ENCODE assay signal across 23 mouse cellular contexts in genomic region chr6:101322580-101322979, GRCm38 (mm10). TPM values are rescaled to one million over a fixed set of nuclear protein-coding genes. Genes with fewer than 3 reads are reported as not detected.
A peak's percentile ranks its signal among the peaks of the same experiment; 100 is the strongest.
DNase-seq lines count a peak whose midpoint lies in the region; TF ChIP-seq lines count a peak whose summit lies in the region.
"Had no signal": no experiment of that assay in that cellular context is flagged by ENCODE, and none has a peak within 500 bp of the region (broad histone marks: within the 10 kb centered on the region; RNA-seq: fewer than 3 reads in every experiment).

No protein-coding gene starts in this region.

- WGBS in thymus, adult 2 months: 94% methylated on average over 3 of the region's 3 CpGs

- TF ChIP-seq POLR2A in embryonic fibroblast, embryonic 13.5 days (IDR thresholded peaks at IDR 0.05; ENCODE audit: low read depth, low read length): no peak
- no peak for TF ChIP-seq POLR2A in thymus, adult 2 months (IDR thresholded peaks at IDR 0.05; ENCODE audit: control insufficient read depth, extremely low read depth, insufficient read depth, low read length, poor library complexity)

- peak overlapping the region; percentile 9; the same call in 1 of the 2 replicates for H3K27ac ChIP-seq in gastrocnemius, adult 2 months
- H3K27ac ChIP-seq in embryonic fibroblast, embryonic 13.5 days (ENCODE audit: insufficient read depth, low read length): peak overlapping the region; percentile 59; the same call in 1 of the 2 replicates
- H3K27ac ChIP-seq in thymus, adult 2 months (ENCODE audit: control insufficient read depth, insufficient read depth, low read length): no peak overlapping the region
- H3K27ac ChIP-seq: embryonic facial prominence, embryonic 10.5 days; embryonic facial prominence, embryonic 12.5 days; forebrain, embryonic 13.5 days; forebrain, embryonic 15.5 days had no signal

- no peak for TF ChIP-seq CTCF in gastrocnemius, adult 2 months (IDR thresholded peaks at IDR 0.05)
- TF ChIP-seq CTCF in embryonic fibroblast, embryonic 13.5 days (IDR thresholded peaks at IDR 0.05; ENCODE audit: borderline replicate concordance, insufficient read depth, low read length): no peak
- no peak for TF ChIP-seq CTCF in thymus, adult 2 months (IDR thresholded peaks at IDR 0.05; ENCODE audit: borderline replicate concordance, control insufficient read depth, extremely low read depth, insufficient read depth, low read length, poor library complexity)

- intact Hi-C loops in gastrocnemius, adult 2 months (cut with DNase I): no loop called here

- H3K27me3 ChIP-seq in thymus, adult 2 months (ENCODE audit: control insufficient read depth, insufficient read depth, low read length): no peaks in the 10 kb centered on the region
- H3K27me3 ChIP-seq: embryonic facial prominence, embryonic 12.5 days; forebrain, embryonic 13.5 days; forebrain, embryonic 15.5 days; Patski had no signal

- DNase-seq in gastrocnemius, adult 2 months: no peak
- DNase-seq in gastrocnemius, postnatal 4 days (ENCODE audit: low spot score in 2 of 2): no peak
- peak; percentile 64 for DNase-seq in 3T3-L1 (ENCODE audit: low read depth, low spot score)
- peak; percentile 40 for DNase-seq in skeletal muscle tissue, adult 2 months (ENCODE audit: low read depth, low spot score)
- DNase-seq in layer of hippocampus, postnatal 25 days (ENCODE audit: extremely low spot score in 1 of 2, low spot score in 1 of 2): no peak
- no peak for DNase-seq in thymus, adult 2 months
- DNase-seq: adrenal gland, adult 8-10 months; adrenal gland, postnatal 14 days; adrenal gland, postnatal 36 days; cerebellum, adult 11-12 months; cerebellum, adult 2 months; cerebellum, adult 9-10 months; cerebellum, postnatal 10 days; cerebellum, postnatal 25 days; forebrain, postnatal 0 days had no signal

- H3K4me3 ChIP-seq in gastrocnemius, adult 2 months: no peak overlapping the region
- H3K4me3 ChIP-seq in embryonic fibroblast, embryonic 13.5 days (ENCODE audit: insufficient read depth, low read length): no peak overlapping the region
- no peak overlapping the region for H3K4me3 ChIP-seq in thymus, adult 2 months (ENCODE audit: control insufficient read depth, insufficient read depth, low read length)
- H3K4me3 ChIP-seq: embryonic facial prominence, embryonic 10.5 days; embryonic facial prominence, embryonic 12.5 days; erythroblast, embryonic 14.5 days; forebrain, embryonic 13.5 days; forebrain, embryonic 15.5 days had no signal

- H3K4me1 ChIP-seq in embryonic fibroblast, embryonic 13.5 days (ENCODE audit: control insufficient read depth, insufficient read depth, low read length): peaks cover 8% of the 10 kb centered on the region; the same call in 1 of the 2 replicates
- H3K4me1 ChIP-seq in thymus, adult 2 months (replicated peaks; ENCODE audit: control insufficient read depth, insufficient read depth, low read length): no peaks in the 10 kb centered on the region
- H3K4me1 ChIP-seq: forebrain, embryonic 15.5 days had no signal

- no peaks in the 10 kb centered on the region for H3K36me3 ChIP-seq in thymus, adult 2 months (ENCODE audit: control insufficient read depth, insufficient read depth, low read length)
- H3K36me3 ChIP-seq: embryonic facial prominence, embryonic 10.5 days; embryonic facial prominence, embryonic 12.5 days; forebrain, embryonic 15.5 days had no signal

RNA-seq across cellular contexts. Expression of gene Pdzrn3, which starts 55.1 kb away (rescaled TPM):
- 100 to 1,000 TPM in 1 of 2 experiments, 10 to 100 TPM in 1; 96.6 to 104 TPM for total RNA-seq in gastrocnemius, adult 2 months (2021)
- 10 to 100 TPM; 45.4 to 48.8 TPM for total RNA-seq in gastrocnemius, postnatal 4 days (2021)
- polyA plus RNA-seq in embryonic fibroblast, embryonic 13.5 days (2011; ENCODE audit: insufficient read length, low read depth, missing spikeins): 65.4 and 67.9 TPM in 2 replicates
- total RNA-seq in layer of hippocampus, postnatal 25 days (2021): 1 to 10 TPM; 8.4 to 9.9 TPM
- polyA plus RNA-seq in thymus, adult 2 months (2012; rRNA removed): 1.8 and 2.8 TPM in 2 replicates
- polyA plus RNA-seq: activated CD4-positive, CD25-positive, alpha-beta regulatory T cell, adult 4 months; erythroblast, embryonic 14.5 days had no signal

Comparison
In these comparisons a context has a peak if more than half of its experiments do, and no peak if none do; other contexts are left out.
1. DNase-seq: peak in 3T3-L1 (single experiment) and skeletal muscle tissue, adult 2 months (single experiment); none in gastrocnemius, adult 2 months (single experiment), gastrocnemius, postnatal 4 days (0 of 2), layer of hippocampus, postnatal 25 days (0 of 2) and thymus, adult 2 months (single experiment).
2. RNA of gene Pdzrn3, which starts 55.1 kb away (total RNA-seq): 96.6 to 104 TPM in gastrocnemius, adult 2 months and 45.4 to 48.8 TPM in gastrocnemius, postnatal 4 days; 8.4 to 9.9 TPM in layer of hippocampus, postnatal 25 days; every median in the first group is over 4 times any median in the second.